Mouse (Mus musculus): Measurements from ENCODE around the gene Inca1.

DNA sequence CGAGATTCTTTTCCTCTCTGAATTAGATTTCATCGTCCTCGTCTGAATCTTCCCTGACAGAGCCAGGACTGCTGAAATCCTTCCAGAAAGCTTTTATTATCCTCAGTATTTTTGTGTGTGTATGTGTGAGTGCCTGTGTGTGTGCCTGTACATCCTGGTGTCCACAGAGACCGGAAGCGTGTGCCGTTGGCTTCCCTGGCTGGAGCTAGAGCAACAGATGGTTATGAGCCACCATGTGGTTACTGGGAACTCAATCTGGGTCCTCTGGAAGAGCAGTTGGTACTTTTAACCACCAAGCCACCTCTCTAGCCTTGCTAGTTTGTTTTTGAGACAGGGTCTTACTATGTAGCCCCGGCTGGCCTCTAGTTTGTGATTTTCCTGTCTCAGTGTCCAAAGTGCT is 42.2 kb upstream of the Inca1 start:
- no peak for TF ChIP-seq CTCF (IDR thresholded peaks at IDR 0.05; ENCODE audit: low read depth)
- no peak for TF ChIP-seq EP300 (IDR thresholded peaks at IDR 0.05; ENCODE audit: low read depth)
